Mouse (Mus musculus): Measurements from ENCODE around the gene Hist2h2bb. TPM values are rescaled to one million over a fixed set of nuclear protein-coding genes. Genes with fewer than 3 reads are reported as not detected.

Gene Hist2h2bb
- total and polyA plus RNA-seq, 2 experiments from 2014 or later = 1.4 to 397 TPM

- WGBS = 76% methylated on average over 9 of the region's 9 CpGs
Observed at GRCm38 (mm10) chr3:96306506-96306905, 37.0 kb downstream of the Hist2h2bb start.

GRCm38 (mm10) chr3:96309441-96309840 is 39.9 kb downstream of the Hist2h2bb start:
- Histone ChIP-seq H3K4me3 (ENCODE audit: low read length) (no peak overlapping the region), H3K4me1 (ENCODE audit: insufficient read depth, low read length) (no peaks in the 10 kb centered on the region), H3K9me3 (ENCODE audit: low read length) (no peaks in the 10 kb centered on the region), H3K36me3 (ENCODE audit: insufficient read depth, low read length) (no peaks in the 10 kb centered on the region), H3K4me2 (ENCODE audit: low read depth, low read length) (no peak overlapping the region), H3K27me3 (ENCODE audit: insufficient read depth, low read length) (no peaks in the 10 kb centered on the region), H3K9ac (replicated peaks; ENCODE audit: low read length) (no peak overlapping the region), H3K27ac (no peak overlapping the region)
- ATAC-seq (no peak), DNase-seq (ENCODE audit: low spot score) (no peak)
- WGBS = 68% methylated on average over 3 of the region's 3 CpGs
- TF ChIP-seq CTCF (IDR thresholded peaks at IDR 0.05; ENCODE audit: low read depth) = no peak

More at GRCm38 (mm10) chr3:96306506-96306905, 37.0 kb downstream of the Hist2h2bb start:
- Histone ChIP-seq H3K27ac (no peak overlapping the region), H3K9me3 (ENCODE audit: low read length) (no peaks in the 10 kb centered on the region), H3K27me3 (ENCODE audit: insufficient read depth, low read length) (no peaks in the 10 kb centered on the region), H3K36me3 (ENCODE audit: insufficient read depth, low read length) (no peaks in the 10 kb centered on the region), H3K4me3 (ENCODE audit: low read length) (no peak overlapping the region), H3K4me1 (ENCODE audit: insufficient read depth, low read length) (no peaks in the 10 kb centered on the region), H3K4me2 (ENCODE audit: low read depth, low read length) (no peak overlapping the region), H3K9ac (replicated peaks; ENCODE audit: low read length) (no peak overlapping the region)
- TF ChIP-seq CTCF (IDR thresholded peaks at IDR 0.05; ENCODE audit: low read depth) = no peak
- DNase-seq (ENCODE audit: low spot score) (no peak), ATAC-seq (no peak)

- Histone ChIP-seq H3K27me3 (ENCODE audit: insufficient read depth, low read length) (no peaks in the 10 kb centered on the region), H3K4me2 (ENCODE audit: low read depth, low read length) (no peak overlapping the region), H3K9ac (replicated peaks; ENCODE audit: low read length) (no peak overlapping the region), H3K4me1 (ENCODE audit: insufficient read depth, low read length) (no peaks in the 10 kb centered on the region), H3K9me3 (ENCODE audit: low read length) (no peaks in the 10 kb centered on the region), H3K27ac (no peak overlapping the region), H3K4me3 (ENCODE audit: low read length) (no peak overlapping the region), H3K36me3 (ENCODE audit: insufficient read depth, low read length) (no peaks in the 10 kb centered on the region)
- no peak for TF ChIP-seq CTCF (IDR thresholded peaks at IDR 0.05; ENCODE audit: low read depth)
- DNase-seq (ENCODE audit: low spot score) (no peak), ATAC-seq (0 out of 2 replicates have a peak, but pooled peaks have one; percentile 35)
- 48% methylated on average over 8 of the region's 8 CpGs for WGBS
Observed at GRCm38 (mm10) chr3:96312341-96313098, 43.0 kb downstream of the Hist2h2bb start.

Small RNA genes lying within 50 kb of the gene (microRNA-seq; reads per million reads assigned to microRNA genes)
- gene Gm44492 = 0 reads per million in 2 experiments
- 0 reads per million in 2 experiments for gene Gm47311
- 0 reads per million in 2 experiments for gene Gm47313

Other genes with a start within 250 kb of the Hist2h2bb start
- gene Vps45, start 211.3 kb upstream of the Hist2h2bb start, total RNA-seq (2014; rRNA removed) = 22.1 and 24.9 TPM in 2 replicates
- gene Vps45, start 211.3 kb upstream of the Hist2h2bb start, polyA plus RNA-seq (2015; fragmentation: Nextera tagmentation; extraction: Ambion mirVana) = 59.3 and 61.8 TPM in 2 replicates
- gene Otud7b, start 165.2 kb upstream of the Hist2h2bb start, total RNA-seq (2014; rRNA removed) = 10.1 and 23.6 TPM in 2 replicates
- 9.0 and 11.7 TPM in 2 replicates for gene Otud7b, start 165.2 kb upstream of the Hist2h2bb start, polyA plus RNA-seq (2015; fragmentation: Nextera tagmentation; extraction: Ambion mirVana)
- 11.0 and 11.7 TPM in 2 replicates for gene Mtmr11, start 107.7 kb upstream of the Hist2h2bb start, total RNA-seq (2014; rRNA removed)
- 11.4 and 14.0 TPM in 2 replicates for gene Mtmr11, start 107.7 kb upstream of the Hist2h2bb start, polyA plus RNA-seq (2015; fragmentation: Nextera tagmentation; extraction: Ambion mirVana)
- 67.7 and 94.8 TPM in 2 replicates for gene Sf3b4, start 97.4 kb upstream of the Hist2h2bb start, total RNA-seq (2014; rRNA removed)
- 134 and 144 TPM in 2 replicates for gene Sf3b4, start 97.4 kb upstream of the Hist2h2bb start, polyA plus RNA-seq (2015; fragmentation: Nextera tagmentation; extraction: Ambion mirVana)
- 133 and 136 TPM in 2 replicates for gene Sv2a, start 88.6 kb upstream of the Hist2h2bb start, total RNA-seq (2014; rRNA removed)
- gene Sv2a, start 88.6 kb upstream of the Hist2h2bb start, polyA plus RNA-seq (2015; fragmentation: Nextera tagmentation; extraction: Ambion mirVana) = 138 and 151 TPM in 2 replicates
- gene Bola1, start 50.0 kb upstream of the Hist2h2bb start, total RNA-seq (2014; rRNA removed) = 40.4 and 42.9 TPM in 2 replicates
- gene Bola1, start 50.0 kb upstream of the Hist2h2bb start, polyA plus RNA-seq (2015; fragmentation: Nextera tagmentation; extraction: Ambion mirVana) = 62.1 and 63.0 TPM in 2 replicates
- 74.8 and 161 TPM in 2 replicates for gene Hist2h2ab, start 49.9 kb upstream of the Hist2h2bb start, total RNA-seq (2014; rRNA removed)
- not detected in 2 replicates for gene Hist2h2ab, start 49.9 kb upstream of the Hist2h2bb start, polyA plus RNA-seq (2015; fragmentation: Nextera tagmentation; extraction: Ambion mirVana)
- 718 and 726 TPM in 2 replicates for gene Hist2h2ac, start 48.9 kb upstream of the Hist2h2bb start, total RNA-seq (2014; rRNA removed)
- 3.6 and 3.9 TPM in 2 replicates for gene Hist2h2ac, start 48.9 kb upstream of the Hist2h2bb start, polyA plus RNA-seq (2015; fragmentation: Nextera tagmentation; extraction: Ambion mirVana)
- gene Hist2h2be, start 48.6 kb upstream of the Hist2h2bb start, total RNA-seq (2014; rRNA removed) = 10.1 and 15.4 TPM in 2 replicates
- 4.0 and 4.1 TPM in 2 replicates for gene Hist2h2be, start 48.6 kb upstream of the Hist2h2bb start, polyA plus RNA-seq (2015; fragmentation: Nextera tagmentation; extraction: Ambion mirVana)
- gene Hist2h3c2, start 30.6 kb upstream of the Hist2h2bb start, total RNA-seq (2014; rRNA removed) = 441 and 602 TPM in 2 replicates
- gene Hist2h3c2, start 30.6 kb upstream of the Hist2h2bb start, polyA plus RNA-seq (2015; fragmentation: Nextera tagmentation; extraction: Ambion mirVana) = 1.6 and 2.3 TPM in 2 replicates
- 1,755 and 2,054 TPM in 2 replicates for gene Hist2h2aa2, start 29.5 kb upstream of the Hist2h2bb start, total RNA-seq (2014; rRNA removed)
- 52.1 and 62.1 TPM in 2 replicates for gene Hist2h2aa2, start 29.5 kb upstream of the Hist2h2bb start, polyA plus RNA-seq (2015; fragmentation: Nextera tagmentation; extraction: Ambion mirVana)
- 1,894 and 2,680 TPM in 2 replicates for gene Hist2h2aa1, start 24.3 kb upstream of the Hist2h2bb start, total RNA-seq (2014; rRNA removed)
- 24.4 and 25.0 TPM in 2 replicates for gene Hist2h2aa1, start 24.3 kb upstream of the Hist2h2bb start, polyA plus RNA-seq (2015; fragmentation: Nextera tagmentation; extraction: Ambion mirVana)
- gene Hist2h3c1, start 23.1 kb upstream of the Hist2h2bb start, total RNA-seq (2014; rRNA removed) = not detected in 2 replicates
- gene Hist2h3c1, start 23.1 kb upstream of the Hist2h2bb start, polyA plus RNA-seq (2015; fragmentation: Nextera tagmentation; extraction: Ambion mirVana) = 0.16 TPM in 1 of 2 replicates, not detected in the other
- 127 and 159 TPM in 2 replicates for gene Hist2h4, start 6.4 kb upstream of the Hist2h2bb start, total RNA-seq (2014; rRNA removed)
- 10.2 and 10.6 TPM in 2 replicates for gene Hist2h4, start 6.4 kb upstream of the Hist2h2bb start, polyA plus RNA-seq (2015; fragmentation: Nextera tagmentation; extraction: Ambion mirVana)
- gene Hist2h3b, start 1.1 kb upstream of the Hist2h2bb start, total RNA-seq (2014; rRNA removed) = 1,585 and 2,263 TPM in 2 replicates
- gene Hist2h3b, start 1.1 kb upstream of the Hist2h2bb start, polyA plus RNA-seq (2015; fragmentation: Nextera tagmentation; extraction: Ambion mirVana) = 15.7 and 22.9 TPM in 2 replicates
- 2.6 and 8.4 TPM in 2 replicates for gene Fcgr1, start 24.2 kb downstream of the Hist2h2bb start, total RNA-seq (2014; rRNA removed)
- gene Fcgr1, start 24.2 kb downstream of the Hist2h2bb start, polyA plus RNA-seq (2015; fragmentation: Nextera tagmentation; extraction: Ambion mirVana) = 2.1 and 2.4 TPM in 2 replicates
- not detected in 2 replicates for gene BC107364, start 182.6 kb downstream of the Hist2h2bb start, total RNA-seq (2014; rRNA removed)
- not detected in 2 replicates for gene BC107364, start 182.6 kb downstream of the Hist2h2bb start, polyA plus RNA-seq (2015; fragmentation: Nextera tagmentation; extraction: Ambion mirVana)